Mouse (Mus musculus) heart, embryonic 10.5 days (tissue): ENCODE measurements around the gene Ripk1. TPM values are rescaled to one million over a fixed set of nuclear protein-coding genes. Genes with fewer than 3 reads are reported as not detected.

ENCODE experiments used
- polyA plus RNA-seq: library from polyadenylated mRNA; unstranded; fragments of >200 nt; fragmentation: Nextera tagmentation; extraction: Ambion mirVana; gene quantifications from 2 replicates; pipeline ENCODE4 v1.2.1, GENCODE M21; 2016

Ripk1 gene
- polyA plus RNA-seq, 1 experiment from 2014 or later, result 13.4 TPM

Other genes with a start within 250 kb of the Ripk1 start
- gene Serpinb6e, start 159.0 kb upstream of the Ripk1 start, polyA plus RNA-seq, result not detected in 2 replicates
- gene Serpinb6c, start 96.7 kb upstream of the Ripk1 start, polyA plus RNA-seq, result not detected in 2 replicates
- 30.3 and 31.4 TPM in 2 replicates for gene Nqo2, start 37.7 kb upstream of the Ripk1 start, polyA plus RNA-seq
- 38.1 and 42.1 TPM in 2 replicates for gene Serpinb6a, start 431 bp downstream of the Ripk1 start, polyA plus RNA-seq
- gene Bphl, start 35.2 kb downstream of the Ripk1 start, polyA plus RNA-seq, result 41.5 and 45.1 TPM in 2 replicates
- 99.4 and 115 TPM in 2 replicates for gene Tubb2a, start 75.6 kb downstream of the Ripk1 start, polyA plus RNA-seq
- 18.8 and 30.7 TPM in 2 replicates for gene Tubb2b, start 128.1 kb downstream of the Ripk1 start, polyA plus RNA-seq
- 66.6 and 70.3 TPM in 2 replicates for gene Psmg4, start 160.6 kb downstream of the Ripk1 start, polyA plus RNA-seq